Mouse (Mus musculus) macrophage (primary cell): ENCODE data around the gene Lcmt1. TPM values are rescaled to one million over a fixed set of nuclear protein-coding genes. Genes with fewer than 3 reads are reported as not detected.
A peak's percentile ranks its signal among the peaks of the same experiment; 100 is the strongest.

Experiments used
- H3K27ac ChIP-seq: fragments of 350-480 bp; formaldehyde crosslinking; 2 replicates; pipeline ENCODE4 v1.9.0; 2021
- H3K36me3 ChIP-seq: fragments of 350-480 bp; formaldehyde crosslinking; 2 replicates; pipeline ENCODE4 v1.9.0; 2021; ENCODE audit errors: inconsistent target
- H3K4me3 ChIP-seq: fragments of 350-480 bp; formaldehyde crosslinking; 2 replicates; pipeline ENCODE4 v1.9.0; 2021; ENCODE audit errors: inconsistent target
- H3K79me2 ChIP-seq: fragments of 350-480 bp; formaldehyde crosslinking; 2 replicates; pipeline ENCODE4 v1.9.0; 2021; ENCODE audit errors: inconsistent target
- WGBS: methylation state at CpG from one replicate; pipeline ENCODE4 v1.1.7; 2026; ENCODE audit warnings: inconsistent platforms; ENCODE audit not compliant: missing documents; 5-methylcytosine and 5-hydroxymethylcytosine counted together
- polyA plus RNA-seq: library from polyadenylated mRNA; stranded (reverse); fragments of 250-400 nt; gene quantifications from 3 replicates; pipeline ENCODE4 v1.2.4, GENCODE M21; 2018; ENCODE audit warnings: inconsistent platforms
- total RNA-seq, 78 experiments: library from RNA; depleted of rRNA; stranded (reverse); fragments of 250-400 nt; gene quantifications; 1 replicate in 9 of 78; 2 replicates in 24 of 78; 3 replicates in 43 of 78; 4 replicates in 2 of 78; pipeline ENCODE4 v1.2.4; 2018; ENCODE audit warnings: inconsistent platforms in 56 of 78

The Lcmt1 gene
- 10 to 100 TPM in 15 of 26 experiments, 1 to 10 TPM in 11; 1.7 to 25.4 (median 11.6) TPM for total RNA-seq (2018; cell fraction: chromatin; rRNA removed)
- total RNA-seq (2018; cell fraction: cytosol; rRNA removed), result 10 to 100 TPM; 12.1 to 23.5 (median 18.4) TPM
- 10 to 100 TPM in 11 of 26 experiments, 1 to 10 TPM in 15; 3.9 to 18.4 (median 8.7) TPM for total RNA-seq (2018; cell fraction: nucleus; rRNA removed)
- polyA plus RNA-seq, result 14.4 to 20.0 TPM (median 19.7 TPM) in 3 replicates

DNA sequence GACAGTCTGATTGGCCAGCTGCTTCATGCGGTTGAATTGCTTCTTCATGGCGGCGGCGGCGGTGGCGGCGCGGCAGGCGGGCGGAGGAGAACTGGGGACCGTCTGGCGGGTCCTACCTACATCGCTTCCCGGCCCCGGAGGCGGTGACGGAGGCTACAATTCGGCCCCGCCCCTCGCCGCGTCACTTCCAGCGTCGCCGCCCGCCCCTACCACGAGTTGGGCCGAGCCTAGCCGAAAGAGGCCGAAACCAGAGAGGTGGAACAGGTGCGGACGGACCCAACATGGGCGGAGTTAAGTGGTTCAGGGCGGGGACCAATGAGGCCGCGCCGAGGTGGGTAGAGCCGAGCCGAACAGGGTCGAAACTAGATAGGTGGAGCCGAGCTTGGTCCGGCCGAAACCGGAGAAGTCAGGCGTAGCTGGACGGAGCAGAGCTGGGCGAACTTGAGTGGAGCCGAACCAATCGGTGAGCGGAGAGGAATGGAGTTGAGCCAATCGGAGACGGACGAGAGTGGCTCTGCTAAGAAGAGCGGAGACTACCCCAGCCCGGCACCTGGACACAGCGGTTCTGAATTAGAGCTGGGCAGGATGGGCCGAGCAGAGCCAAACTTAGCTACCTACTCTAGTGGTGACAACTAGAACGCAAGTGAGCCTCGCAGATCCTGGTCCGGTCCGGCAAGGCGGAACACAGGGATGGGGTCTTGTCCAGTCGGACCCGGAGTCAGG lies at the start of gene Lcmt1, which contains the start of gene Arhgap17:
Gene Lcmt1, plus strand, starts transcription at position 26 of the 723 bp plus-strand sequence.
Gene Arhgap17, minus strand, starts transcription at position 157 of the 723 bp plus-strand sequence.
- Histone ChIP-seq H3K4me3 (peak within 1 kb of the TSS; percentile 91), H3K36me3 (no peaks in the 10 kb centered on the region), H3K79me2 (peaks cover 50% of the 10 kb centered on the region), H3K27ac (peak within 1 kb of the TSS; percentile 98)
- WGBS, result 1% methylated on average over 64 of the region's 64 CpGs

DNA sequence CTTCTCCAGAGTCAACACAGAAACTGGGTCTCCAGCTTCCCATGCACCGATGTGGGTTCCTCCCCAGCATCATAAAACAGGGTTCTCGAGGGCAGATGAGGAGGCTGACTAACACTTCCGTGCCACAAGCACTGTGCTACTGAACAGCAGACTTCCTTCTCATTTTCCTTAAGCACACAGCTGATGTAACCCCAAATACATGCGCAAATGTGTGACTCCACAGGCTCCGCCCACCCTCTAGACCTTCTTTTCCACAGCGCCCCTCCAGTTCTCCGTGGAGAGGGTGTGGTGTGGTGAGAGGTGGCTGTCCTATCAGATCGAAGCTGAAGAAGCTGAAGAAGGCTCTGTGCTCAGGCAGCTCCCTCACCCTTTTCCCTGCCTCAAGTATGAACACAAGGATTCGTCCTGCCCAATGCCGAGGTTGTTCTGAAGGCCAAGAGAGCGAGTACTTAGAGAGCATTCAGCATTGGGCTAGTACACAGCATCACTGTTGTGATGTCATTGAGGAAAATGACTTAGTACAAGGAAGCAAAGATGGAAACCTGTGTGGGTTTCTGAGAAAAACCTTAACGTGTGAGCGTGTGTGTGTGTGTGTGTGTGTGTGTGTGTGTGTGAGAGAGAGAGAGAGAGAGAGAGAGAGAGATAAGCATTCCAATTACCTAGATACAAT lies 47.0 kb upstream of the Lcmt1 start:
- peaks cover 88% of the 10 kb centered on the region for H3K36me3 ChIP-seq
- peaks cover 71% of the 10 kb centered on the region for H3K79me2 ChIP-seq
- WGBS, result 37% methylated on average over 13 of the region's 13 CpGs
- H3K27ac ChIP-seq, result peak overlapping the region; percentile 40
- H3K4me3 ChIP-seq, result no peak overlapping the region

DNA sequence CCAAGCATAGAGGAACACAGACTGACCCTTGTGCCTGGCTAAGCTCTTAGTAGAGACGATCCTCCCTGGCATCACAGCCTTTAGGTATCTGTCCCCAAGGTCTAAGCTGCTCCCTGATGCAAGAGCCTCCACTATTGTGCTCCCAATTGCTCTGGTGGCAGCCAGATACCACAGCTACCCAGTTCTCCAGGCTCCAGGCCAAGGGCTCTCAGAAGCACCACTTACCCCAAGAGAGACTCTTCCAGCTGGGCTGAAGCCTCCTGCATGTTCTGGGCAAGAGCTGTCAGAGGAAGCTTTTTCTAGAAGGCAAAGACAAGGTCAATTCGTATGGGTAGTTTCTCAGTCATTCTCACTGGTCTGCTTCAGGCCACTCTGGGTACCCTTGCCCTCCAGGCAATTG lies 46.2 kb upstream of the Lcmt1 start:
- 0 out of 2 replicates have a peak overlapping the region, but pooled peaks have one; percentile 40 for H3K27ac ChIP-seq
- H3K4me3 ChIP-seq, result no peak overlapping the region
- peaks cover 88% of the 10 kb centered on the region for H3K36me3 ChIP-seq
- WGBS, result 88% methylated on average over 2 of the region's 2 CpGs
- H3K79me2 ChIP-seq, result peaks cover 76% of the 10 kb centered on the region

DNA sequence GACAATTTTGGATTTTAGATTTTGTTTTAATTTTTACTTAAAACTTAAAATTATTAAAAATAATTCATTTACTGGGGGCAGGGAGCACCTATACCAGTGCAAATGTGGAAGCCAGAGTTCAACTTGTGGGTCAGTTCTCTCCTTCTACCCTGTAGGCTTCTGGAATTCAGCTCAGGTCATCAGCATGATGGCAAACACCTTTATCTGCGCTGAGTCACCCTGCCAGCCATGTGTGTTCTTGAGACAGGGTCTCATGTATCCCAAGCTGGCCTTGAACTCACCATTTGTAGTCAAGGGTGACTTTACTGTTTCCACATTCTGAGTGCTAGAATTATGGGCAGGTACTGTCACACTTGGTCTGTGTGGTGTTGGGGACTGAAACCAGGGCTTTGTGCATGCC lies 45.5 kb upstream of the Lcmt1 start:
- Histone ChIP-seq H3K36me3 (peaks cover 83% of the 10 kb centered on the region), H3K27ac (no peak overlapping the region), H3K4me3 (no peak overlapping the region), H3K79me2 (peaks cover 78% of the 10 kb centered on the region)
- 100% methylated on average over 1 of the region's 1 CpGs for WGBS

DNA sequence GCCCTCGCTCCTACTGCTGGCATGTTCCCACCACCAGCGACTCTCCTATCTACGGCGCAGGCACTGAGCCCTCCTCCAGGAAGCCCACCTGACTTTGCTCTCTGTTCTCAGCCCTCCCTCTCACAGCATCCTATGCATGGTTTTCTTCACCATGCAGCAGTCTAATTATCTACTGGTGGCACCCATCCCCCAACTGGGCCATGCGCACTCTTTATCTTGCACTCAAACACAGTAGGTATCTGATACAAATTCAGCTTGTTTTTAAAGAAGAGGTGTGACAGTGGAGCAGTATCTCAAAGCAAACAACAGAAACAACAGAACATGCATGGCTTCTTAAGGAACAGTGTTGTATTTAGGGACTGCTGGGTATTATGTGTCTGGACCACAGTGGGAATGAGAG lies 43.5 kb upstream of the Lcmt1 start:
- H3K36me3 ChIP-seq, result peaks cover 83% of the 10 kb centered on the region
- H3K27ac ChIP-seq, result no peak overlapping the region
- H3K79me2 ChIP-seq, result peaks cover 83% of the 10 kb centered on the region
- 94% methylated on average over 5 of the region's 5 CpGs for WGBS
- H3K4me3 ChIP-seq, result no peak overlapping the region

DNA sequence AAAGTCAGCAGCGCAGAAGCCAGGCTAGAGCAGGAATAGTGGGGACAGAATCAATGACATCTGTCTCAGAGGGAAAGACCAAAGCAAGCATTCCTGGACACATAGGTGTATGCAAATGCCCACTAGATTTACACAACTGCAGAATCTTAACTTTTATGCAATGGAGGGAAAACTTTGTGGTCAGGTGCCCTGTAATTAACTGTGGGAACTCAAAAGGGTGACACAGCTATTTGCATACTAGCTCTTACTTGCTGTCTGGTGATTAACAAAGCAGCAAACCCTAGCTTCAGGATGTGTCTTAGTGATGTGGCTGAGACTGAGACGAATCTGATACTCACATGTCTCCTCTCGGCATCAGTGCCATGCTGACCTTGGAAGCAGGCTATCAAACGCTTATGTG lies 42.7 kb upstream of the Lcmt1 start:
- Histone ChIP-seq H3K4me3 (no peak overlapping the region), H3K27ac (no peak overlapping the region), H3K79me2 (peaks cover 84% of the 10 kb centered on the region), H3K36me3 (peaks cover 76% of the 10 kb centered on the region)
- WGBS, result 86% methylated on average over 4 of the region's 4 CpGs

DNA sequence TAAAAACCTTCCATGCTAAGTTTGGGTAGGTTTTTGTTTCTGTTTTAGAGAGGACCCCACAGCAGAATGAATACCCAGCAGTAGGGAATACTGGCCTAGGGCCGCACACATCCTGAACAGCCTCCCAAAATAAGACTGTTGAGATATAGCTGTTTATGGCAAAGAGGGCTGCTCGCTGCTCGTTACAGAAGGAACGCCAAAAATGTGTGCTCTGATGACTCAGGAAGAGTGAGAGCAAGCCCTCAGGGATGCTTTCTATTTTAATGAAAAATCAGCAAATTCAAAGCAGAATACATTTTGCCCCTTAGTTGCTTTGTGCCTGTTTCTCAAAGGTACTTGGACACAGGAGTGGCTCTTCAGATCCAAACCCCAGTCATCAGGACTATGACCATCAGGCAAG lies 41.7 kb upstream of the Lcmt1 start:
- H3K27ac ChIP-seq, result no peak overlapping the region
- WGBS, result 97% methylated on average over 4 of the region's 4 CpGs
- peaks cover 83% of the 10 kb centered on the region for H3K36me3 ChIP-seq
- H3K79me2 ChIP-seq, result peaks cover 94% of the 10 kb centered on the region
- no peak overlapping the region for H3K4me3 ChIP-seq

DNA sequence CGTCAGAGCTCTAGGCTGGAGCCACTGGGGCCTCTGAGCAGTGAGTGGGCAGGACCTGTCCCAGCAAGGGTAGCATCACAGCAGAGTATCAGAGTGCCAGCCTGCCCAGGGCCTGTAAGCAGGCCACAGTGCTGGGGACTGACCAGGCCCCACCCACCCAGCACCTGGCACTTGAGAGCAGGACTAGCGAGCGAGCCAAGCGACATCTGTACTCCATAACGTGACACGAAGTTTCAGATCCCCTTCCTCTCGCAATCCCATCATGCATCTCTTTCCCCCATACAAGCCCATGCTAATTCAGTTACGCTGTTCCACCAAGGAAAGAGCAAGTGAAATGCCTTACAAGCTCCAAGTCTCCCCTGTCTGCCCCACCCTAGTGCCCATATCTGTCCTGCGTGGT lies 39.1 kb upstream of the Lcmt1 start:
- Histone ChIP-seq H3K27ac (no peak overlapping the region), H3K79me2 (peaks cover 100% of the 10 kb centered on the region), H3K36me3 (peaks cover 69% of the 10 kb centered on the region), H3K4me3 (no peak overlapping the region)
- 42% methylated on average over 9 of the region's 9 CpGs for WGBS

DNA sequence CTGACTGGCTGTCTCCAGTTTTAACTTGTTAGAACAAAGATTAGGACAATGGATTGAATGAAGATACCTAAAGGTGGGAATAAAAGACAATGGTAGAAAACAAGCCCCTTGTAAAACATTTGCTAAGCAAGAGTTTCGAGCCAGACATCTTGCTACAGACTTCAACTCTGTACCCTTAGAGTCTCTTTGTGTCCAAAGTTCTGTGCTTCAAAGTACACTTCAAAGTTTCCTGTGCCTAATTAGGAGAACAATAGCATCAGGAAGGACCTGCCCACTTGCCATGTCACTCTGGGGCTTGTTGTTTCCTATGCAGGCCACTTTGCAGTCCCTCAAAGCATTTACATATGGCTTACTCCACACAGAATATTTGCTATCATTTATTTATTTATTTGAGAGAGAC lies 33.3 kb upstream of the Lcmt1 start:
- peaks cover 37% of the 10 kb centered on the region; the same call in 1 of the 2 replicates for H3K36me3 ChIP-seq
- H3K4me3 ChIP-seq, result no peak overlapping the region
- 67% methylated on average over 1 of the region's 1 CpGs for WGBS
- no peak overlapping the region for H3K27ac ChIP-seq
- peaks cover 100% of the 10 kb centered on the region for H3K79me2 ChIP-seq

DNA sequence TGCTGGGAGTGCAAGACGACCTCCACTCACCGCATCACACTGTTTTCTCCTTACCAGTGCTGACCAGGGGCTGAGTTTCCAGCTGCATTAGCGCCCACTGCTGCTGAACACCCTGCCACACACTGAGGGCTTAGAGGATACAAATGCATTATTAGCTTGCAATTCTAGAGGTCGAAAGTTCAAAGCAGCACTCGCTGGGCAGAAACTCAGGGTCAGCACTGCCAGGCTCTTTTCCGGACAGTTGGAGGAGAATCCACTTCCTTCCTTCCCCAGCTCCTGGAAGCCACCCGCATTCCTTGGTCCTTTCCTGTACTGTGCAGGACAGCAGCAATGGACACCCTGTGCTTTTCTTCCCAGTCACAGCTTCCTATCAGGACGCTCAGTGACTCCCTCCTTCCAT lies 31.2 kb upstream of the Lcmt1 start:
- Histone ChIP-seq H3K36me3 (peaks cover 24% of the 10 kb centered on the region; the same call in 1 of the 2 replicates), H3K4me3 (no peak overlapping the region), H3K27ac (no peak overlapping the region), H3K79me2 (peaks cover 100% of the 10 kb centered on the region)
- WGBS, result 87% methylated on average over 7 of the region's 8 CpGs

DNA sequence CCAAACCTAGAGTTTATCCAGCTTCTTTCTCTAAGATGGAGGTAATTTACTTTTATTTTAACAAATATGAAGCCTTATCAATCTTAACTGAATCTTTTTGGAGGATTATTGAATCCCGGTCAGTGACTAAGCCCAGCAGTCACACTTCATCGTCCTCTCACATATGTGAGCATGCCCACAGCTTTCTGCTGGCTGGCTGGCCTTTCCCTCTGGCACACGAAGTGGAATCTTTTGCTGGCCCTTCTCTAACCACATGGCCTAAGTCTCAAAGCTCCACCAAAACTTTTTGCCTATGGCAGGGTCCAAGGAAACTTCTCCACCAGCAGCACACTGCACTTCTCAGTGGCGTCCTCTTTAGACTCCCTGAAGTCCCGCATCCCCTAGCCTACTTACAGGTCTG lies 27.7 kb upstream of the Lcmt1 start:
- Histone ChIP-seq H3K79me2 (peaks cover 100% of the 10 kb centered on the region), H3K36me3 (peaks cover 19% of the 10 kb centered on the region; the same call in 1 of the 2 replicates), H3K27ac (no peak overlapping the region), H3K4me3 (no peak overlapping the region)
- 95% methylated on average over 5 of the region's 5 CpGs for WGBS

DNA sequence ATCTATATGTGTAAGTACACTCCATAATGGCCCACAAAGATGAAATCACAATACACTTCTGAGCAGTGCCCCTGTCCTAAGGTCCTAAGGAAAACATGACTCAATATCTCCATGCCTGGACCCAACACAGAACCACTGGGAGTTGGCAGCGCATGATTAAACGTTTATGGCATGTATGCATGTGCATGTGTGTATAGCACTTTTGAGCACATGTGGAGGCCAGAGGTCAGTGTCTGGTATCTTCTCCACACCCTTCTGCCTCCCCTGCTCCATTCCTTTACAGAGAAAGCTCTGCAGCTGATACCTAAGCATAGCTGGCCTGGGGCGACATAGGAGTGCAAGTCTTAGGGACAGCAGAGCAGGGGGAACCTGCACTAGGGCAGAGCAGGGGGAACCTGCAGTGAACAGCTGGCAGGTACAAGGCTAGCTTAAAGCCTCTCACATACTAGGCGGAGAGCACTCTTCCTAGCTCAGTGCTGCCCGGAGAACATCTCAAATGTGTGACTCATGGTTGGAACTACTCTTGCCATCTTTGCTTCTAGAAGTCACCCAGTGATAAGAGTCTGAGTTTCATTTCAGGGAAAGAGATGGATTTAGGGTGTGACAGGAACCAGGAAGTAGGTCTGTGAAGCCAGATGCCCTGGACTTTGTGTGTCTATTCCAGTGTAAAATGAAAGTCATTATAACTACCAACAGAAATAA lies 25.4 kb upstream of the Lcmt1 start:
- Histone ChIP-seq H3K27ac (no peak overlapping the region), H3K4me3 (no peak overlapping the region), H3K36me3 (peaks cover 11% of the 10 kb centered on the region; the same call in 1 of the 2 replicates), H3K79me2 (peaks cover 100% of the 10 kb centered on the region)
- WGBS, result 97% methylated on average over 5 of the region's 5 CpGs

DNA sequence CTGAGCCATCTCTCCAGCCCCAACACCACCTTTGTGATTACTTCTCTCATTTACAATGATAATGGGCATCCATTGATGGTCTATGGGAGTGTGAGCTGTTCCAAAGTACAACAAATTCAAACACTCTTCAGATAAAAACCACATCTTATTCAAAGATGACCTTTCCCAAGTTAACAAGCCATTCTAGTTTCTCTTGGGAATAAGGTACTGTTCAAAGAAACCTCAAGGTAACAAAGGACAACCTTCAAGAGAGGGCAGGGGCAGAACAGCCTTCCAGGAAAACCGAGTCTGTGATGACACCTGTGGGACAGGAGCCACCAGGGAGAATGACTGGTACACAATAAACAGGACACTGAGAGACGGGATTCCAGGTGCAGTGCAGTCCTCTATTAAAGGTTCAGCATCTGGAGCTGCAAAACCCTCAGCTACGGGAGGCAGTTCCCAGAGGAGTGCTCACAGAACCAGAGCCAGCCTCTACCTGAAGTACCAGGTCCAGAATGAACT lies 24.5 kb upstream of the Lcmt1 start:
- Histone ChIP-seq H3K4me3 (no peak overlapping the region), H3K27ac (no peak overlapping the region), H3K79me2 (peaks cover 100% of the 10 kb centered on the region), H3K36me3 (peaks cover 10% of the 10 kb centered on the region; the same call in 1 of the 2 replicates)
- 94% methylated on average over 3 of the region's 3 CpGs for WGBS

DNA sequence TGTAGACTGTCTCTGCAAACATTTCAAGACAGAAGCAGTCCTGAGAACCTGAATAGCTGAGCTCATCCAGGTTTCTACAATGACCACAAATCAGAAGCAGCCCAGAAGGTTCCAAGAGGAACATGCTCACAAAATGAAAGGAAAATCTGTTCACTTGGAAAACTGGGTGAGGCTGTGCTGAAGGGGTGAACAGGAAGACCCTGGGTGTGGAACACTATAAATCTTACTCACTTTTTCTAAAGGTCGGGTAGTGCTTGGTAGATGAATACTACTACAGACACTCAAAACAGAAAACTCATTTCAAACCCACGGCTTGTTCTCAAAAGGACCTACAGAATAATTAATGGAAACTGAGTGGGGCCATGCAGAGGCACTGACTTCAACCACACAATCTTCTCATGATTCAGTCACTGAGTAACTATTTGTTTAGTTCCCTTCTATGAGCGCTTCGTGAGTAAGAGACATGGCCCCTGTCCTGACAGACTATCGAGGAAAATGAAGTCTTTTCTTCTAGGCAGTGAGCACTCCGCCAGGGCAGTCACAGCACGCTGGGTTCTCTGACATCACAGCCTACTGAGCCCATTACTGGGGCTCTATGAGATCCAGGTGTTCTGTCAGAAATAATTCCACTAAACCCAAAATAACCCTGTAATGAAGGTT lies 22.8 kb upstream of the Lcmt1 start:
- no peak overlapping the region for H3K27ac ChIP-seq
- 87% methylated on average over 7 of the region's 7 CpGs for WGBS
- H3K79me2 ChIP-seq, result peaks cover 100% of the 10 kb centered on the region
- H3K4me3 ChIP-seq, result no peak overlapping the region
- peaks cover 10% of the 10 kb centered on the region for H3K36me3 ChIP-seq
